In genomic region chr5:68318979-68319378, GRCm38 (mm10) we compare ENCODE assay signal across 28 mouse cellular contexts.
"Had no signal": no experiment of that assay in that cellular context is flagged by ENCODE, and none has a peak within 500 bp of the region (broad histone marks: within the 10 kb centered on the region; RNA-seq: fewer than 3 reads in every experiment).

No protein-coding gene starts in this region.

- H3K9me3 ChIP-seq: embryonic facial prominence, embryonic 10.5 days; embryonic facial prominence, embryonic 12.5 days; embryonic facial prominence, embryonic 13.5 days; embryonic facial prominence, embryonic 15.5 days; forebrain, embryonic 10.5 days; forebrain, embryonic 12.5 days; forebrain, embryonic 13.5 days; forebrain, embryonic 15.5 days had no signal

- DNase-seq: cerebellum, adult 2 months; cerebellum, adult 8-10 months; cerebellum, adult 9-10 months; cerebellum, adult 9-11 months; cerebellum, postnatal 10 days; cerebellum, postnatal 14 days; cerebellum, postnatal 25 days; cerebellum, postnatal 36 days; embryo, embryonic 11 days; forebrain, postnatal 0 days; gastrocnemius, adult 2 months; gastrocnemius, postnatal 10 days; gastrocnemius, postnatal 14 days; gastrocnemius, postnatal 25 days; gastrocnemius, postnatal 36 days; heart, adult 11 months; heart, adult 18-20 months had no signal

- H3K36me3 ChIP-seq: embryonic facial prominence, embryonic 10.5 days; embryonic facial prominence, embryonic 12.5 days; embryonic facial prominence, embryonic 13.5 days; embryonic facial prominence, embryonic 15.5 days; forebrain, embryonic 10.5 days; forebrain, embryonic 12.5 days; forebrain, embryonic 15.5 days had no signal

- H3K4me1 ChIP-seq: embryonic facial prominence, embryonic 10.5 days; embryonic facial prominence, embryonic 12.5 days; embryonic facial prominence, embryonic 13.5 days; embryonic facial prominence, embryonic 15.5 days; forebrain, embryonic 10.5 days; forebrain, embryonic 12.5 days; forebrain, embryonic 13.5 days; forebrain, embryonic 15.5 days had no signal

- ATAC-seq: forebrain, embryonic 13.5 days; forebrain, embryonic 14.5 days; forebrain, embryonic 15.5 days; forebrain, embryonic 16.5 days; forebrain, postnatal 0 days had no signal

- H3K4me2 ChIP-seq: embryonic facial prominence, embryonic 12.5 days; embryonic facial prominence, embryonic 13.5 days; embryonic facial prominence, embryonic 15.5 days; forebrain, embryonic 12.5 days; forebrain, embryonic 13.5 days; forebrain, embryonic 15.5 days had no signal

- H3K27me3 ChIP-seq: embryonic facial prominence, embryonic 12.5 days; embryonic facial prominence, embryonic 13.5 days; embryonic facial prominence, embryonic 15.5 days; forebrain, embryonic 12.5 days; forebrain, embryonic 13.5 days; forebrain, embryonic 15.5 days had no signal

- H3K9ac ChIP-seq: embryonic facial prominence, embryonic 12.5 days; embryonic facial prominence, embryonic 13.5 days; embryonic facial prominence, embryonic 15.5 days; forebrain, embryonic 12.5 days; forebrain, embryonic 13.5 days; forebrain, embryonic 15.5 days; forebrain, postnatal 0 days had no signal

- H3K27ac ChIP-seq: embryonic facial prominence, embryonic 10.5 days; embryonic facial prominence, embryonic 12.5 days; embryonic facial prominence, embryonic 13.5 days; embryonic facial prominence, embryonic 15.5 days; forebrain, embryonic 10.5 days; forebrain, embryonic 12.5 days; forebrain, embryonic 13.5 days; forebrain, embryonic 15.5 days; gastrocnemius, adult 2 months had no signal

- H3K4me3 ChIP-seq: embryonic facial prominence, embryonic 10.5 days; embryonic facial prominence, embryonic 12.5 days; embryonic facial prominence, embryonic 13.5 days; embryonic facial prominence, embryonic 15.5 days; erythroblast, embryonic 14.5 days; forebrain, embryonic 10.5 days; forebrain, embryonic 12.5 days; forebrain, embryonic 13.5 days; forebrain, embryonic 15.5 days; gastrocnemius, adult 2 months had no signal
